Mouse (Mus musculus): ENCODE measurements around the gene Pth1r.

Pth1r gene

GRCm38 (mm10) chr9:110750404-110751187, 3.7 kb upstream of the Pth1r start:
- DNase-seq (ENCODE audit: low read depth, low spot score), result no peak

GRCm38 (mm10) chr9:110748451-110748850, 1.5 kb upstream of the Pth1r start:
- DNase-seq (ENCODE audit: low read depth, low spot score), result no peak

GRCm38 (mm10) chr9:110746238-110746637, 707 bp downstream of the Pth1r start:
- no peak for DNase-seq (ENCODE audit: low read depth, low spot score)

GRCm38 (mm10) chr9:110745752-110746151, 1.2 kb downstream of the Pth1r start:
- DNase-seq (ENCODE audit: low read depth, low spot score), result no peak

- DNase-seq (ENCODE audit: low read depth, low spot score), result no peak
Observed at GRCm38 (mm10) chr9:110743456-110744323, 3.3 kb downstream of the Pth1r start.

- DNase-seq (ENCODE audit: low read depth, low spot score), result no peak
Observed at GRCm38 (mm10) chr9:110742951-110743455, 3.9 kb downstream of the Pth1r start.

GRCm38 (mm10) chr9:110742295-110742950, 4.5 kb downstream of the Pth1r start:
- no peak for DNase-seq (ENCODE audit: low read depth, low spot score)

GRCm38 (mm10) chr9:110741711-110742294, 5.1 kb downstream of the Pth1r start, which contains the start of gene Myl3:
Gene Myl3 (plus strand): TSS chr9:110741861.
- DNase-seq (ENCODE audit: low read depth, low spot score), result no peak

GRCm38 (mm10) chr9:110739961-110740360, 7.0 kb downstream of the Pth1r start:
- no peak for DNase-seq (ENCODE audit: low read depth, low spot score)

GRCm38 (mm10) chr9:110738054-110738453, 8.9 kb downstream of the Pth1r start:
- DNase-seq (ENCODE audit: low read depth, low spot score), result no peak

- no peak for DNase-seq (ENCODE audit: low read depth, low spot score)
Observed at GRCm38 (mm10) chr9:110736362-110736761, 10.6 kb downstream of the Pth1r start.

- DNase-seq (ENCODE audit: low read depth, low spot score), result no peak
Observed at GRCm38 (mm10) chr9:110734154-110734553, 12.8 kb downstream of the Pth1r start.

- no peak for DNase-seq (ENCODE audit: low read depth, low spot score)
Observed at GRCm38 (mm10) chr9:110733102-110733501, 13.8 kb downstream of the Pth1r start.

- DNase-seq (ENCODE audit: low read depth, low spot score), result no peak
Observed at GRCm38 (mm10) chr9:110732623-110733022, 14.3 kb downstream of the Pth1r start.

GRCm38 (mm10) chr9:110731859-110732258, 15.1 kb downstream of the Pth1r start:
- DNase-seq (ENCODE audit: low read depth, low spot score), result no peak

- no peak for DNase-seq (ENCODE audit: low read depth, low spot score)
Observed at GRCm38 (mm10) chr9:110729841-110730240, 17.1 kb downstream of the Pth1r start.

GRCm38 (mm10) chr9:110726867-110727266, 20.1 kb downstream of the Pth1r start:
- no peak for DNase-seq (ENCODE audit: low read depth, low spot score)

GRCm38 (mm10) chr9:110725721-110726135, 21.2 kb downstream of the Pth1r start:
- no peak for DNase-seq (ENCODE audit: low read depth, low spot score)

GRCm38 (mm10) chr9:110722060-110722459, 24.9 kb downstream of the Pth1r start:
- DNase-seq (ENCODE audit: low read depth, low spot score), result no peak

- DNase-seq (ENCODE audit: low read depth, low spot score), result no peak
Observed at GRCm38 (mm10) chr9:110719977-110720376, 27.0 kb downstream of the Pth1r start.

- no peak for DNase-seq (ENCODE audit: low read depth, low spot score)
Observed at GRCm38 (mm10) chr9:110718810-110719209, 28.1 kb downstream of the Pth1r start.
